Mouse (Mus musculus): ENCODE data around the gene Dars2. TPM values are rescaled to one million over a fixed set of nuclear protein-coding genes. Genes with fewer than 3 reads are reported as not detected.
"Not testable (repeated sequence)": the region's sequence is repeated elsewhere in the genome, so short reads cannot be mapped to it uniquely, and the experiment has no call there.

Dars2 gene
- polyA plus RNA-seq, 1 experiment: 8.9 TPM

- TF ChIP-seq POLR2A (IDR thresholded peaks at IDR 0.05; ENCODE audit: low read depth, low read length): no peak
- TF ChIP-seq CTCF (IDR thresholded peaks at IDR 0.05; ENCODE audit: extremely low read depth, insufficient read length, insufficient replicate concordance, low read depth, low read length): no peak
- Histone ChIP-seq H3K36me3 (ENCODE audit: control insufficient read depth, insufficient read depth, low read length) (peaks cover 3% of the 10 kb centered on the region; the same call in 1 of the 2 replicates), H3K27me3 (ENCODE audit: control insufficient read depth, insufficient read depth, low read length) (no peaks in the 10 kb centered on the region), H3K27ac (ENCODE audit: insufficient read depth, low read depth, low read length) (no peak overlapping the region), H3K4me3 (ENCODE audit: low read depth, low read length) (no peak overlapping the region), H3K4me1 (ENCODE audit: control insufficient read depth, insufficient read depth, insufficient read length, low read length) (no peaks in the 10 kb centered on the region)
- 93% methylated on average over 3 of the region's 3 CpGs for WGBS
These were observed 40.4 kb downstream of the Dars2 start for GRCm38 (mm10) chr1:161030058-161030457.

GRCm38 (mm10) chr1:161028427-161028826 lies 42.0 kb downstream of the Dars2 start:
- not testable (repeated sequence) for H3K4me1 ChIP-seq (ENCODE audit: control insufficient read depth, insufficient read depth, insufficient read length, low read length); H3K27me3 ChIP-seq (ENCODE audit: control insufficient read depth, insufficient read depth, low read length); H3K27ac ChIP-seq (ENCODE audit: insufficient read depth, low read depth, low read length); H3K36me3 ChIP-seq (ENCODE audit: control insufficient read depth, insufficient read depth, low read length); H3K4me3 ChIP-seq (ENCODE audit: low read depth, low read length)
- WGBS: 91% methylated on average over 1 of the region's 1 CpGs

- Histone ChIP-seq H3K36me3 (ENCODE audit: control insufficient read depth, insufficient read depth, low read length) (peaks cover 3% of the 10 kb centered on the region; the same call in 1 of the 2 replicates), H3K4me1 (ENCODE audit: control insufficient read depth, insufficient read depth, insufficient read length, low read length) (no peaks in the 10 kb centered on the region), H3K4me3 (ENCODE audit: low read depth, low read length) (no peak overlapping the region), H3K27ac (ENCODE audit: insufficient read depth, low read depth, low read length) (no peak overlapping the region), H3K27me3 (ENCODE audit: control insufficient read depth, insufficient read depth, low read length) (no peaks in the 10 kb centered on the region)
- 89% methylated on average over 2 of the region's 2 CpGs for WGBS
- TF ChIP-seq POLR2A (IDR thresholded peaks at IDR 0.05; ENCODE audit: low read depth, low read length) (no peak), CTCF (IDR thresholded peaks at IDR 0.05; ENCODE audit: extremely low read depth, insufficient read length, insufficient replicate concordance, low read depth, low read length) (no peak)
These were observed 43.3 kb downstream of the Dars2 start for GRCm38 (mm10) chr1:161027196-161027595.

GRCm38 (mm10) chr1:161025410-161026210 lies 44.8 kb downstream of the Dars2 start:
- WGBS: 78% methylated on average over 5 of the region's 5 CpGs
- H3K27ac ChIP-seq (ENCODE audit: insufficient read depth, low read depth, low read length): no peak overlapping the region
- no peaks in the 10 kb centered on the region for H3K27me3 ChIP-seq (ENCODE audit: control insufficient read depth, insufficient read depth, low read length)
- no peak for TF ChIP-seq POLR2A (IDR thresholded peaks at IDR 0.05; ENCODE audit: low read depth, low read length)
- H3K4me3 ChIP-seq (ENCODE audit: low read depth, low read length): no peak overlapping the region
- H3K4me1 ChIP-seq (ENCODE audit: control insufficient read depth, insufficient read depth, insufficient read length, low read length): no peaks in the 10 kb centered on the region
- peaks cover 3% of the 10 kb centered on the region; the same call in 1 of the 2 replicates for H3K36me3 ChIP-seq (ENCODE audit: control insufficient read depth, insufficient read depth, low read length)

- Histone ChIP-seq H3K27me3 (ENCODE audit: control insufficient read depth, insufficient read depth, low read length) (no peaks in the 10 kb centered on the region), H3K27ac (ENCODE audit: insufficient read depth, low read depth, low read length) (no peak overlapping the region), H3K4me3 (ENCODE audit: low read depth, low read length) (no peak overlapping the region), H3K4me1 (ENCODE audit: control insufficient read depth, insufficient read depth, insufficient read length, low read length) (no peaks in the 10 kb centered on the region), H3K36me3 (ENCODE audit: control insufficient read depth, insufficient read depth, low read length) (peaks cover 3% of the 10 kb centered on the region; the same call in 1 of the 2 replicates)
- WGBS: 97% methylated on average over 14 of the region's 14 CpGs
- no peak for TF ChIP-seq CTCF (IDR thresholded peaks at IDR 0.05; ENCODE audit: extremely low read depth, insufficient read length, insufficient replicate concordance, low read depth, low read length)
- TF ChIP-seq POLR2A (IDR thresholded peaks at IDR 0.05; ENCODE audit: low read depth, low read length): no peak
These were observed 50.4 kb downstream of the Dars2 start for GRCm38 (mm10) chr1:161020051-161020450.

- WGBS: 40% methylated on average over 2 of the region's 2 CpGs
- no peak for TF ChIP-seq POLR2A (IDR thresholded peaks at IDR 0.05; ENCODE audit: low read depth, low read length)
- no peak for TF ChIP-seq CTCF (IDR thresholded peaks at IDR 0.05; ENCODE audit: extremely low read depth, insufficient read length, insufficient replicate concordance, low read depth, low read length)
- no peak overlapping the region for H3K27ac ChIP-seq (ENCODE audit: insufficient read depth, low read depth, low read length)
- H3K4me3 ChIP-seq (ENCODE audit: low read depth, low read length): no peak overlapping the region
- peaks cover 6% of the 10 kb centered on the region; the same call in 1 of the 2 replicates for H3K36me3 ChIP-seq (ENCODE audit: control insufficient read depth, insufficient read depth, low read length)
- H3K27me3 ChIP-seq (ENCODE audit: control insufficient read depth, insufficient read depth, low read length): no peaks in the 10 kb centered on the region
- H3K4me1 ChIP-seq (ENCODE audit: control insufficient read depth, insufficient read depth, insufficient read length, low read length): no peaks in the 10 kb centered on the region
These were observed 54.1 kb downstream of the Dars2 start for GRCm38 (mm10) chr1:161016378-161016777.

GRCm38 (mm10) chr1:161010436-161010835 lies 60.0 kb downstream of the Dars2 start:
- Histone ChIP-seq H3K4me3 (ENCODE audit: low read depth, low read length) (no peak overlapping the region), H3K27ac (ENCODE audit: insufficient read depth, low read depth, low read length) (no peak overlapping the region), H3K4me1 (ENCODE audit: control insufficient read depth, insufficient read depth, insufficient read length, low read length) (no peaks in the 10 kb centered on the region), H3K27me3 (ENCODE audit: control insufficient read depth, insufficient read depth, low read length) (no peaks in the 10 kb centered on the region), H3K36me3 (ENCODE audit: control insufficient read depth, insufficient read depth, low read length) (0 out of 2 replicates have a peak, but pooled peaks cover 7% of the 10 kb centered on the region)
- WGBS: 87% methylated on average over 4 of the region's 4 CpGs
- TF ChIP-seq CTCF (IDR thresholded peaks at IDR 0.05; ENCODE audit: extremely low read depth, insufficient read length, insufficient replicate concordance, low read depth, low read length) (no peak), POLR2A (IDR thresholded peaks at IDR 0.05; ENCODE audit: low read depth, low read length) (no peak)

Data from small intestine, adult 2 months (tissue).